Mouse (Mus musculus): ENCODE results near the gene Ccdc157.
"Not testable (repeated sequence)": the region's sequence is repeated elsewhere in the genome, so short reads cannot be mapped to it uniquely, and the experiment has no call there.

Gene Ccdc157

GRCm38 (mm10) chr11:4159808-4160708 is at the start of gene Ccdc157, which contains the start of gene Sf3a1:
TSS of gene Ccdc157 (minus strand) at chr11:4160293.
TSS of gene Sf3a1 (plus strand) at chr11:4160350.
- peak; percentile 96 to 97 for DNase-seq

- peak; percentile 46 to 52 for DNase-seq
Measured at GRCm38 (mm10) chr11:4209556-4209955, 49.5 kb upstream of the Ccdc157 start.

- no peak for DNase-seq
Measured at GRCm38 (mm10) chr11:4207655-4208054, 47.6 kb upstream of the Ccdc157 start.

GRCm38 (mm10) chr11:4206563-4206962 is 46.5 kb upstream of the Ccdc157 start:
- DNase-seq, result no peak

GRCm38 (mm10) chr11:4205951-4206350 is 45.9 kb upstream of the Ccdc157 start:
- no peak for DNase-seq

GRCm38 (mm10) chr11:4205097-4205655 is 45.1 kb upstream of the Ccdc157 start:
- DNase-seq, result no peak

GRCm38 (mm10) chr11:4203705-4204074 is 43.6 kb upstream of the Ccdc157 start:
- peak; percentile 62 to 78 for DNase-seq

- DNase-seq, result no peak
Measured at GRCm38 (mm10) chr11:4202995-4203704, 43.1 kb upstream of the Ccdc157 start.

- DNase-seq, result peak; percentile 46 to 55
Measured at GRCm38 (mm10) chr11:4201981-4202700, 42.0 kb upstream of the Ccdc157 start.

GRCm38 (mm10) chr11:4197691-4198090 is 37.6 kb upstream of the Ccdc157 start:
- peak; percentile 60 to 78 for DNase-seq

GRCm38 (mm10) chr11:4196636-4197035 is 36.5 kb upstream of the Ccdc157 start:
- DNase-seq, result peak; percentile 54 to 75

GRCm38 (mm10) chr11:4195597-4196031 is 35.5 kb upstream of the Ccdc157 start:
- no peak for DNase-seq

- no peak for DNase-seq
Measured at GRCm38 (mm10) chr11:4193420-4193819, 33.3 kb upstream of the Ccdc157 start.

- DNase-seq, result no peak
Measured at GRCm38 (mm10) chr11:4192757-4193156, 32.7 kb upstream of the Ccdc157 start.

GRCm38 (mm10) chr11:4190677-4191076 is 30.6 kb upstream of the Ccdc157 start:
- DNase-seq, result no peak

- peak in 1 of 2 experiments; percentile 48 for DNase-seq
Measured at GRCm38 (mm10) chr11:4189182-4189581, 29.1 kb upstream of the Ccdc157 start.

GRCm38 (mm10) chr11:4187318-4187700 is 27.2 kb upstream of the Ccdc157 start:
- no peak for DNase-seq

GRCm38 (mm10) chr11:4186486-4187317 is 26.6 kb upstream of the Ccdc157 start, which contains the start of gene Tbc1d10a:
TSS of gene Tbc1d10a (plus strand) at chr11:4186789.
- DNase-seq, result peak; percentile 98 to 99

GRCm38 (mm10) chr11:4185480-4185879 is 25.4 kb upstream of the Ccdc157 start:
- DNase-seq, result not testable (repeated sequence)

- no peak for DNase-seq
Measured at GRCm38 (mm10) chr11:4184251-4184952, 24.3 kb upstream of the Ccdc157 start.

- no peak for DNase-seq
Measured at GRCm38 (mm10) chr11:4183511-4183910, 23.4 kb upstream of the Ccdc157 start.

Measured in kidney, postnatal 4 days (tissue).